Mouse (Mus musculus): Measurements from ENCODE around the gene Man1a2.

Man1a2 gene

GRCm38 (mm10) chr3:100685087-100685762 is at the start of gene Man1a2:
Gene Man1a2 (minus strand): TSS chr3:100685503.
- DNase-seq = peak; percentile 93

GRCm38 (mm10) chr3:100734482-100735154 is 49.3 kb upstream of the Man1a2 start:
- no peak for DNase-seq

- no peak for DNase-seq
Measured at GRCm38 (mm10) chr3:100731896-100732295, 46.6 kb upstream of the Man1a2 start.

- no peak for DNase-seq
Measured at GRCm38 (mm10) chr3:100731347-100731746, 46.0 kb upstream of the Man1a2 start.

- DNase-seq = no peak
Measured at GRCm38 (mm10) chr3:100728008-100728712, 42.9 kb upstream of the Man1a2 start.

GRCm38 (mm10) chr3:100725960-100726674 is 40.8 kb upstream of the Man1a2 start:
- no peak for DNase-seq

GRCm38 (mm10) chr3:100720786-100721300 is 35.5 kb upstream of the Man1a2 start:
- DNase-seq = no peak

GRCm38 (mm10) chr3:100716241-100716640 is 30.9 kb upstream of the Man1a2 start:
- DNase-seq = no peak

GRCm38 (mm10) chr3:100715367-100715766 is 30.1 kb upstream of the Man1a2 start:
- DNase-seq = no peak

- no peak for DNase-seq
Measured at GRCm38 (mm10) chr3:100713142-100714005, 28.1 kb upstream of the Man1a2 start.

- DNase-seq = no peak
Measured at GRCm38 (mm10) chr3:100712140-100712539, 26.8 kb upstream of the Man1a2 start.

- DNase-seq = no peak
Measured at GRCm38 (mm10) chr3:100711486-100711885, 26.2 kb upstream of the Man1a2 start.

GRCm38 (mm10) chr3:100707117-100707516 is 21.8 kb upstream of the Man1a2 start:
- DNase-seq = peak; percentile 17

- no peak for DNase-seq
Measured at GRCm38 (mm10) chr3:100705128-100705667, 19.9 kb upstream of the Man1a2 start.

GRCm38 (mm10) chr3:100703847-100704644 is 18.7 kb upstream of the Man1a2 start:
- peak; percentile 53 for DNase-seq

- peak; percentile 74 for DNase-seq
Measured at GRCm38 (mm10) chr3:100702875-100703846, 17.9 kb upstream of the Man1a2 start.

- no peak for DNase-seq
Measured at GRCm38 (mm10) chr3:100688747-100689146, 3.4 kb upstream of the Man1a2 start.

GRCm38 (mm10) chr3:100686756-100687155 is 1.5 kb upstream of the Man1a2 start:
- no peak for DNase-seq

- DNase-seq = peak; percentile 86
Measured at GRCm38 (mm10) chr3:100685763-100686370, 564 bp upstream of the Man1a2 start.
